Mouse (Mus musculus) inflammation-experienced regulatory T-cells, adult 6 months (primary cell): ENCODE measurements around the gene Ercc5. TPM values are rescaled to one million over a fixed set of nuclear protein-coding genes. Genes with fewer than 3 reads are reported as not detected.

Source experiments
- ATAC-seq: one replicate; pipeline ENCODE4 v1.8.0; 2017
- polyA plus RNA-seq, 3 experiments: library from polyadenylated mRNA; unstranded; fragments of 100-300 nt; shearing (Covaris generic); gene quantifications; one replicate each; pipeline ENCODE4 v1.2.1; 2017

Ercc5 gene
- polyA plus RNA-seq = 10 to 100 TPM; 14.8 to 17.8 (median 17.7) TPM

DNA sequence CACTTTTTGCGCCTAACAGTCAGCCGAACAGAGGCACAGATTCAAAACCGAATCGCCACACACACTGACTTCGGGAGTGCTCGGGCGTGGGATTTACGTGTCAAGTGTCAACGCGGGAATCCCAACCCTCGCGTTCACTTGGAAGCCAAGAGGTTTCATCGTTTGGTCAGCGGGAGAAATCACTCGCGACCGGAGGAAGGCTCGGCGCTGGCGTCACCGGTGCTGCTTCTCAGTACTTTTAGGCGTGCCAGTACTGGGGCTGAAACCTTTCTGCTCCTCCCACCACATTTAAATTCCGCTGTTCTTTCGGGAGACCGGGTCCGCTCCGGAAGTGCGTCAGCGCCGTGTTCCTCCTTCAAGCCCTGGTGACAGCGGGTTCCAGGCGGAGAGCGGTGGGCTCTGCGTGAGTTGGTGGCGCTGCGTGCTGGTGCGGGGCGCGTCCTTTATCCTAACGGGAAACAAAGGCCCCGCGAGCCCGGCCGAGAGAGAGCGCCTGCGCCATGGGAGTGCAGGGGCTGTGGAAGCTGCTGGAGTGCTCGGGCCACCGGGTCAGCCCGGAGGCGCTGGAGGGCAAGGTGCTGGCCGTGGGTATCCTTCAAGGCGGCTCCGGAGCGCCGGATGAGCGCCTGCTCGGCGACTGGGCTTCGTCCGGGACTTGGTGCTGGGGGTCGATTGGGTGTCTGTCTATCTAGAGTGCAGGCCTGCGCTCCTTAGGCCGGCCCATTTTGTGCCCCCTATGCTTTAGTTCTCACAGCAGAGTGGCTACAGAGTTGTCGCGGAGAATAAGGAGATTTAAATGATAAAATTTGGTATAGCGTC lies at the start of gene Ercc5:
TSS of gene Ercc5 (plus strand) at position 182 of the 819 bp plus-strand sequence.
- peak; percentile 99 for ATAC-seq

DNA sequence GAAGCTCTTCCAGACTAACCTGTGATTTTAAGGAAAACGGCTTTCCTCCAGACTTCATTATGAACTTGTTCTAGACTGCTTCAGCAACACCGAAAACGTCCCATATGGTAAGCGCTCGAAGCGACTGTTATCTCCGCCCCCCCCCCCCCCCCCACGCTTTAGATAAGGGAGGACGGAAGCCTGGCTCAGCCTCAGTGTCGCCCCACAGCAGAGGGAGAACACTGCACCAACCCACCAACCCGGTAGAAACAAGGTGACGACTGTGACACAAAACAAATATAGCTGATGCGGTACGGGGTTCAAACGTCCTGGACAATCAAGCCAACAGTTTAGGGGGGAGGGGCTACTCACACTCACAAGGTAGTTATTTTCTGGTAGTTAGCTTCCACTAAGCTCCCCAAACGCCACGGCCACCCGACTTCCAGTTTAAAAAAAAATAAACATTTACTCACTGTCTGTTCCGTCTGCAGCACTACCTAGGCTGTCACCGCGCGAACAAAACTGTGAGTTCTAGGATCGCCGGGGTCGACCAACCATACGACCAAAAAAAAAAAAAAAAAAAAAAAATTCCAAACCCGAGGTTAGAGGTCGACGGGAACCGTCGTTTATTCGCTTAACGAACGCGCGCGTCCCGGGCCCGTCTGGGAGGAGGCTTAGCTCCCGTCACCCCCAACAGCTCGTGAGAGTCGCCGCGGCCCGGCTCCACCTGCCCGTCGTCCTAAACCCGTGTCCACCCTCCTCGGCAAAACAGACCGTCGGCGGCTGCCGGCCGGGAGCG lies 45.9 kb upstream of the Ercc5 start:
- ATAC-seq = peak; percentile 63

DNA sequence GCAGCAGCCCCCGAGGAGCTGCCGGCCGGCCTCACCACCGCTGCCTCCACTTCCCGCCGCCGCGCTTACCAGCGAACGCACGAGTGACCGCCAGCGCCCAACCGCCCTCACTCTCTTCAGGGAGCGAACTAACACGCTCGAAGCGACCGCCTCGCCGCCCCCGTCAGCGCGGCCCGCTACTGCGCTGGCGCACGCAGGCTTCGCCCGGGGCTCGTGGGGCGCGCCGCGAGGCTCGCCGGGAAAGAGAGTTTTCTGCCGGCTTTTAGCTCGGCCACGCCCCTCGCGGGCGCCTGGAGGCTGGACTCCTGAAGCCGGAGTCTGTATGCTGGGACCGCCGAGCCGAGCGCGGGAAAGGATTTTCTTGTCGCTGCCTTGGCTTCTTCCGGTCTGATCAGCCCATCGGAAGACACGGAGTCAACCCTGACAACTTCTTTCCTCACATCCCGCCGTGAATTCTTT lies 45.3 kb upstream of the Ercc5 start, which contains the start of gene Tex30:
TSS of gene Tex30 (minus strand) at position 183 of the 459 bp plus-strand sequence.
- ATAC-seq = peak; percentile 91

DNA sequence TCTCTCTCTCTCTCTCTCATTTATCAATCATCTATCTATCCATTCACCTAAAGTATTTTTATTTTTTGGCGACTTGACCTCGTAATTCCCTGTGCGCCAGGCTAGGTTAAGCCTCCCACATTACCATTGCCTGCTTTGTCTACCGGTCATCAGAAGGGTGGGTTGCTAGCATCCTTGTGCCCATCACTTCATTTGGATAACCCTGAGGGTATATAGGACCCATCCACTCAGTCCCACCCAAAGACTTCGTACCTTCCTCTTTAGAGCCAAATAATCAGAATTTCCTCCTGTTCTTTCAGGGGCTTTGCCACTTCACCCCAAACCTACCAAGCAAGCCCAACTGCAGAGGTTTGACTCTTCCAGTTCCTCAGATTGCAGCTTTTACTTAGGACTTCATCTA lies 44.6 kb upstream of the Ercc5 start:
- no peak for ATAC-seq

GRCm38 (mm10) chr1:44117571-44117970 lies 30.0 kb upstream of the Ercc5 start:
- no peak for ATAC-seq

GRCm38 (mm10) chr1:44118239-44119054 lies 29.1 kb upstream of the Ercc5 start, which contains the start of the genes Kdelc1 and Bivm:
Kdelc1 (minus strand) TSS chr1:44118808.
Bivm (plus strand) TSS chr1:44118957.
- peak; percentile 83 for ATAC-seq

GRCm38 (mm10) chr1:44119201-44120073 lies 28.1 kb upstream of the Ercc5 start:
- ATAC-seq = peak; percentile 32

DNA sequence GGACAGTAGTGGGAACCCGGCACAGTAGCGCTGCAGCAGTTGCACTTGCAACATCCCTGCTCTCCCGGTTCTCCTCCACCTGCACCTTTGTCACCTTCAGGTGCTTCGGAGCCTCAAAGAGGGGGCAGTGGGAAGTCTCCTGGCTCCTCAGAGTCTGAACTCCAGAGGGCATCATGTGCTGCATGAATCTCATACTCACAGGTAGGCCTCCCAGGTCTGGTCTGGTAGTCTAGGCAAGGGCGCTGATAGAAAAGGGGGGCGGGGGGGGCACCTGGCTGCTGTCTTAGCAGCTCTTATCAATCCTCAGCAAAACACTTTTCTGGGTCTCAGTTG lies 27.5 kb upstream of the Ercc5 start:
- ATAC-seq = no peak

DNA sequence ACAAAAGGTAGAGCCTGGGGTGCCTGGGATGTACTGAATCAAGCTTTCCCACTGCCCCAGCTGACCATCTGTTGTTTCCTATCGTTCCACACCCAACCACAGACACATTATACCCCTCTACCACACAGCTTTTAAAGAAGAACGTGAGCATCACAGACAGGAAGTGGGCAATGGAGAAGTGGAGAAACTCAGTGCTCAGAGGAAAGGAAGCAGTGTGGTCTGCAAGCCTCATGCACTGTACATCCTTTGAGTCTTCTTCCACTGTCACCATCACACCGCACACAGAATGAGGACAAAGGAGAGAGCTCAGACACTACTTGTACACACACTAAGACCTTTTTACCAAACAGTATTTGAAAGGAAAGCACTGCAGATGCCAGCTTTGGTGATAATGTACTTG lies 25.3 kb upstream of the Ercc5 start:
- ATAC-seq = peak; percentile 72

DNA sequence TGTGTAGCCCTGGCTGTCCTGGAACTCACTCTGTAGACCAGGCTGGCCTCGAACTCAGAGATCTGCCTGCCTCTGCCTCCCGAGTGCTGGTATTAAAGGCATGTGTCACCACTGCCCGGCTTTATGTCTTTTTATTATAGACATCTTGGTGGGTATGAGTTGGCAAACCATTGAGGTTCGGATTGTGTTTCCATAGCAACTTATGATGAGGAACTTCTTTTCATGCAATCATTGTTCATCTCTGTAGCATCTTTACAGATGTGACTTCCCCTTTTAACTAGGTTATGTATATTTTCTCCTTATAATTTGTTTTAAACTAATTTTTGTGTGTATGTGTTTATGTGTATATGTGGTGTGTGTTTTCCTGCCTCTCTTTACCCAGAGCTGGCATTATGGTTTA lies 22.0 kb upstream of the Ercc5 start:
- no peak for ATAC-seq

DNA sequence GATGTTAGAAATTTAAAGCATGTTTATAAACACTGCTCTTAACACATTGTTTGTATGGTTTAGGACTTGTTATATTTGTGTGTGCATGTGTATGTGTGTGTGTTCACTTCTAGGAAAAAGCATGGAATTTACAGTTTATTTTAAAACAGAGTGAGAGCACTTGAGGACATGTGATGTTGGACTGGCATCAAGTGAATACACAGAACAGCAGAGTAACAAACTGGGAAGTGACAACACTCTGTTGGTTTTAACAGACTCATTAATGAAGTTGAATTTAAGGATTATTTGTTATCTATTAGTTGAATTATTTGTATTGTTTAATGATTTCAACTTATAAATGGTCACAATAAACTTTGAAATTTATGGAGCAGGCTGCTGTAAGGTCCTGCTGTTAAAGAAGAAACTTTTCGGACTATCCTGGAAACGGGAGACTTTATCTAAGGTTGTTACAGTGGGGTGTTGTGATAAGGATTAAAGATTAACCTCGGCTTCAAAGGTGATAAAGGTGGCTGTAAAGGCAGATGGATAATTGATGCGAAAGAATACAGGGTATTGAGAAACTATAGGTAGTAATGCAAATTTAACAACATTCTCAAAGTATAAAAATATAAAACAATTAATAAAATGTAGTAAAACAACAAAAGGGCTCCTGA lies 17.5 kb upstream of the Ercc5 start:
- ATAC-seq = no peak

GRCm38 (mm10) chr1:44140232-44140631 lies 7.3 kb upstream of the Ercc5 start:
- ATAC-seq = no peak

DNA sequence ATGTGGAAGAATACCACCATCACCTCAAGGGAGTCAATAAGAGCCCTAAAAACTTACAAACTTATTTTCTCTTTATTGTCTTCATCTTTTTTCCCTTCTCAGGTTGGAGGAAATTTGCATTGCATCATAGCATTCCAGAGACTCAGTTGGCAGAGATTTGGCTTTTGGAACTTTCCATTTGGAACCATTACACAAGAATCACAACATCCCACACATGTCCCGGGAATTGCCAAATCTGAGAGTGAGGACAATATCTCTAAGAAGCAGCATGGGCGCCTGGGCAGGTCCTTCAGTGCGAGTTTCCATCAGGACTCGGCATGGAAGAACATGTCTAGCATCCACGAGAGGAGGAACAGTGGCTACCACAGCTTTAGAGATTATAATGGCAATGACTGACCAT lies 4.8 kb upstream of the Ercc5 start:
- ATAC-seq = no peak

DNA sequence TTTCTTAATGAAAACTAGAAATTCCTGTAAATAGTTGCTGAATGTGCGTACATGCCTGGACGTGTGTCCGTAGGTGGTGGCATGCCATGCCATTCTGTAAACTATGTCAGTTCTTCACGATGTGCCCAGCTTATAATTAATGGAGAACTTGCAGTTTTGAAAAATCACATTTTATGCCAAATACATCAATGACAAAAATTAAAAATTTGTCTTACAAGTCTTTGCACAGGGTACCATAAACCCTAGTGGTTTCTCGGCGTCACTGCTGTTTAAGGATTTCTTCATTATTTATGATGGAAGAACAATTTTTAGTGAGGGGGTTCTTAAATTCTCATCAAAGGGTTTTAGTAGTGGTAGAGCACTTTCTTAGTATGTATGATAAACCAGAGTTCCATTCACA lies 1.2 kb downstream of the Ercc5 start:
- ATAC-seq = no peak

- peak; percentile 72 for ATAC-seq
Observed at GRCm38 (mm10) chr1:44155287-44155686, 7.7 kb downstream of the Ercc5 start.

GRCm38 (mm10) chr1:44158317-44158716 lies 10.8 kb downstream of the Ercc5 start:
- ATAC-seq = no peak

DNA sequence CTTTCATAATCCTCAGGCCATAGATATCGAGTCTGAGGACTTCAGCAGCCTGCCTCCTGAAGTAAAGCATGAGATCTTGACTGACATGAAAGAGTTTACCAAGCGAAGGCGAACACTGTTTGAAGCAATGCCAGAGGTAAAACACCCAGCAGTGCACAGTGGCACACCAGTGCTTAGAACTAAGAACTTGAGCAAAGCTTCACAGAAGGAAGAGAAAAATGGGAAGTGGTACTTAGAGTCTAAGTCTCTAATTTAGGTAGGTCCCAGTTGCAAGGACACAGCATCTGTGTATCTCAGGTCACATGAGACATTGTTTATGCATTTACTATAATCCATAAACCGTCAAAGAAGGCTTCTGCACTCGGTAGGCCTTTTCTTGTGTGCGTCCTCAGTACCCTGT lies 14.3 kb downstream of the Ercc5 start:
- no peak for ATAC-seq

DNA sequence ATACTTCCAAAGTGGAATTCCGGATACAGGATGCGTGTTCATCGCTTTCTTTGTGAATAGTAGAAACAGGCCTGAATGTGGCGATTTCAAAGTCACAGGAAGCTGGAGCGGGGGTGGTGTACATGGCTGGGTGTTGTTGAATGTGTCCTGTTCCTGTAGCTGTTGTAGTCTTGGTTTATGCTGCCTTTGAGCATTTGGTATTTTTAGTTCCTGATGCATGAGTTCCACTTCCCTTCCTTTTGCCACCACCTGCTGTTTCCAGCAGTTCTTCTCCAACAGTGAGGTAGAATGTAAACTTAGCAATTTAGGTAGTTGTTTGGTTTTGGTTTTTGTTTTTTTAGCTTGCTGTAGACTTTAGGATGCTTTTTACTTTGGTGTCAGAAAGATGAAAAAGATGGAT lies 14.8 kb downstream of the Ercc5 start:
- ATAC-seq = no peak

DNA sequence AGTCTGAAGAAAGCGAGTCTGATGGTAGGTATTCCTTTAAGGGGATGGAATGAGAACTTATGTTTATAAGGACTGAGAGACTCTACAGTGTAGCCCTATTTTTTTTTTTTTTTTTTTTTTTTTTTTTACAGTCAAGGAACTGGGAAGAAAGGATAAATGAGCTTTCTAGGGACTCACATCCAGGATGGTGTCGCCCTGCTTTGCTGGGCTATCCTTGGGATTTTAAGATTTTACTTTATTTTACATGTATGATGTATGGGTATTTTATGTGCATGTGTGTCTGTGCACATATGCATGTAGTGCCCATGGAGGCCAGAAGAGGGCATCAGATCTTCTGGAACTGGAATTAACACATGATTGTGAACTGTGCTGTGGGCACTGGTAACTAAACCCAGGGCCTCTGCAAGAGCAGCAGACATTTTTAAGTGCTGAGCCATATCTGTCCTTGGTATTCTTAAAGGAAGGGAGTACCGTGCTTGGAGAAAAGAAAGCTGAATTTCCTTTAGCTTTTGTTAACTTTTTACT lies 20.4 kb downstream of the Ercc5 start:
- ATAC-seq = no peak

DNA sequence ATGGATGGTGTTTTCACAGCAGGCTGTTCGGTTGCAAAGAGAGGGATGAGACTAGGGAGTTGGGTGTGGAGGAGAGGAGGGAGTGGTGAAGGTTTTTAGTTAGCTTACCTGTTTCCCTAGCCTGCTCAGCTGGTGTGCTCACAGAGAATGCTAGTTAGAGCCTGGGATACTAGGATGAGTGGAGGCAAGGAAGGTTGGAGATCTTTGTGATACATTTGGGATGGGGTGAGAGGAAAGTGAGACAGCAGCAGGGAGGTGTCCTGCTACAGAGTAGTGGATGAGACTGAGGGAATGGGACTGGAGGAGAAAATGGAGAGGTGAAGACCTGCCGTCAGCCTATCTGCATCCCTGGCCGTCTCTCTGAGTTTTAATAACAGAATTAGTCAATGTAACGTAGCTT lies 25.1 kb downstream of the Ercc5 start:
- no peak for ATAC-seq

GRCm38 (mm10) chr1:44173903-44174302 lies 26.4 kb downstream of the Ercc5 start:
- ATAC-seq = no peak
